Mouse (Mus musculus) thymus, adult 18-20 months (tissue): ENCODE measurements around the gene Tnfsf15.

Experiments used
- DNase-seq, 2 experiments: peaks; one replicate each; pipeline ENCODE4 v3.0.0; 2022; ENCODE audit warnings: mixed read lengths in 2 of 2

Tnfsf15 gene

GRCm38 (mm10) chr4:63742101-63742500 is 2.8 kb downstream of the Tnfsf15 start:
- no peak for DNase-seq

- DNase-seq: no peak
Measured at GRCm38 (mm10) chr4:63740761-63741160, 4.2 kb downstream of the Tnfsf15 start.

GRCm38 (mm10) chr4:63740001-63740400 is 4.9 kb downstream of the Tnfsf15 start:
- DNase-seq: no peak

- no peak for DNase-seq
Measured at GRCm38 (mm10) chr4:63739524-63739923, 5.4 kb downstream of the Tnfsf15 start.

- DNase-seq: no peak
Measured at GRCm38 (mm10) chr4:63738364-63738997, 6.4 kb downstream of the Tnfsf15 start.

- no peak for DNase-seq
Measured at GRCm38 (mm10) chr4:63731299-63731698, 13.6 kb downstream of the Tnfsf15 start.

GRCm38 (mm10) chr4:63726727-63727126 is 18.2 kb downstream of the Tnfsf15 start:
- no peak for DNase-seq

- DNase-seq: no peak
Measured at GRCm38 (mm10) chr4:63725981-63726380, 18.9 kb downstream of the Tnfsf15 start.

GRCm38 (mm10) chr4:63717922-63718643 is 26.8 kb downstream of the Tnfsf15 start:
- no peak for DNase-seq

GRCm38 (mm10) chr4:63711886-63712285 is 33.0 kb downstream of the Tnfsf15 start:
- DNase-seq: no peak

GRCm38 (mm10) chr4:63710431-63711220 is 34.3 kb downstream of the Tnfsf15 start:
- DNase-seq: no peak

GRCm38 (mm10) chr4:63706279-63706971 is 38.5 kb downstream of the Tnfsf15 start:
- no peak for DNase-seq

GRCm38 (mm10) chr4:63704232-63704631 is 40.7 kb downstream of the Tnfsf15 start:
- no peak for DNase-seq

GRCm38 (mm10) chr4:63703686-63704085 is 41.2 kb downstream of the Tnfsf15 start:
- no peak for DNase-seq

GRCm38 (mm10) chr4:63702006-63702704 is 42.8 kb downstream of the Tnfsf15 start:
- no peak for DNase-seq

- DNase-seq: no peak
Measured at GRCm38 (mm10) chr4:63699749-63700148, 45.2 kb downstream of the Tnfsf15 start.

- DNase-seq: no peak
Measured at GRCm38 (mm10) chr4:63696921-63697320, 48.0 kb downstream of the Tnfsf15 start.

GRCm38 (mm10) chr4:63692351-63692750 is 52.6 kb downstream of the Tnfsf15 start:
- DNase-seq: no peak

- no peak for DNase-seq
Measured at GRCm38 (mm10) chr4:63687429-63687828, 57.5 kb downstream of the Tnfsf15 start.

- peak in 1 of 2 experiments; percentile 5 for DNase-seq
Measured at GRCm38 (mm10) chr4:63686157-63686556, 58.8 kb downstream of the Tnfsf15 start.

GRCm38 (mm10) chr4:63685253-63685525 is 59.7 kb downstream of the Tnfsf15 start:
- no peak for DNase-seq

GRCm38 (mm10) chr4:63684412-63685252 is 60.3 kb downstream of the Tnfsf15 start:
- no peak for DNase-seq
